Mouse (Mus musculus) ES-Bruce4 (cell line): Measurements from ENCODE around the gene Zbtb24. TPM values are rescaled to one million over a fixed set of nuclear protein-coding genes. Genes with fewer than 3 reads are reported as not detected.
A peak's percentile ranks its signal among the peaks of the same experiment; 100 is the strongest.
"Not testable (repeated sequence)": the region's sequence is repeated elsewhere in the genome, so short reads cannot be mapped to it uniquely, and the experiment has no call there.

Experiments
- H3K27ac ChIP-seq: 2 replicates; pipeline ENCODE4 v1.5.1; 2012; ENCODE audit warnings: low read length, inconsistent platforms; ENCODE audit not compliant: insufficient read depth
- H3K27me3 ChIP-seq: 2 replicates; pipeline ENCODE4 v1.6.1; 2012; ENCODE audit warnings: mild to moderate bottlenecking, low read length, inconsistent platforms; ENCODE audit not compliant: control insufficient read depth, poor library complexity, insufficient read depth, severe bottlenecking
- H3K36me3 ChIP-seq: 2 replicates; pipeline ENCODE4 v1.6.1; 2012; ENCODE audit warnings: inconsistent platforms, mild to moderate bottlenecking, low read length, moderate library complexity; ENCODE audit not compliant: control insufficient read depth, poor library complexity, insufficient read depth, severe bottlenecking
- H3K4me1 ChIP-seq: one replicate; pipeline ENCODE4 v1.8.1; 2011; ENCODE audit warnings: low read length; ENCODE audit not compliant: control insufficient read depth, insufficient read depth
- H3K4me3 ChIP-seq: 2 replicates; pipeline ENCODE4 v1.5.1; 2011; ENCODE audit warnings: low read depth, mild to moderate bottlenecking, low read length
- H3K9ac ChIP-seq: 2 replicates; pipeline ENCODE4 v1.6.1; 2012; ENCODE audit warnings: low read depth, mild to moderate bottlenecking, inconsistent platforms; ENCODE audit not compliant: poor library complexity, severe bottlenecking
- H3K9me3 ChIP-seq: replicated peaks from 2 replicates; pipeline ENCODE4 v1.6.1; 2012; ENCODE audit warnings: mild to moderate bottlenecking, low read length, inconsistent platforms; ENCODE audit not compliant: control insufficient read depth, poor library complexity, insufficient read depth, severe bottlenecking
- CTCF ChIP-seq: IDR thresholded peaks from one replicate; pipeline ENCODE4 v1.8.1; 2011; ENCODE audit warnings: low read depth, low read length
- EP300 ChIP-seq: IDR thresholded peaks from 2 replicates; pipeline ENCODE4 v1.6.1; 2011; ENCODE audit warnings: low read depth, low read length; ENCODE audit not compliant: insufficient read depth
- POLR2A ChIP-seq: IDR thresholded peaks from one replicate; pipeline ENCODE4 v1.8.1; 2011; ENCODE audit warnings: low read length; ENCODE audit not compliant: insufficient read depth
- polyA plus RNA-seq: library from polyadenylated mRNA; stranded (reverse); fragments of >200 nt; gene quantifications from 2 replicates; pipeline ENCODE4 v1.2.4, GENCODE M21; 2011; ENCODE audit warnings: low read depth; ENCODE audit not compliant: missing spikeins, insufficient read depth, insufficient read length

Zbtb24 gene
- polyA plus RNA-seq, result 13.5 and 13.7 TPM in 2 replicates

DNA sequence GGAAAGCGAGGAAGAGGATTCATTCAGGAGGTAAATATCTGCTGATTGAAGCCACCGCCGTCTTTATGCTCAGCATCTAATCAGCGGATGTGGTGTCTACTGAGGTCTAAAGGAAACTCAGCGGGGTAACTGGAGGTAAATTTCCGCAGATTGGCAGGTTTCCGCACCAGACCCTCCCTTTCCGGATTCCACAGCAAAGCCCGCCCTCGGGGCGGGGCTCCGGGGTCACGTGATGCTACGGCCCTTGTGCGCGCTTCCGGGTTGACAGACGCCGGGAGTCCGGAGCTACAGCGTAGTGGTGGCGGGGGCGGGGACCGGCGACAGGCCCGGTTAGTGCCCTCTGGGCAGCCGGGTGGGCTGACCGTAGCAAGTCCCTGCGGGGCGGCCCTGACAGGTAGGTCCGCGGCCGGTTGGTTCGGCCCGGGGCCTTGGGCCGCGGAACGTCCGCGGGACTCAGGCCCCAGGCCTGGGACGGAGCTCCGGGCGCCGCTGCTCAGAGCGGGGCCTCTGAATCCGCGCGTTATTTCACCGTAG, at the start of gene Zbtb24:
Gene Zbtb24 (plus strand): TSS at position 247 of the 534 bp plus-strand sequence.
- H3K4me1 ChIP-seq, result no peaks in the 10 kb centered on the region
- peak within 1 kb of the TSS; percentile 97 for H3K4me3 ChIP-seq
- H3K9me3 ChIP-seq, result no peaks in the 10 kb centered on the region
- peak within 1 kb of the TSS; percentile 91 for H3K9ac ChIP-seq
- H3K27ac ChIP-seq, result peak within 1 kb of the TSS; percentile 95
- H3K36me3 ChIP-seq, result no peaks in the 10 kb centered on the region; the same call in 1 of the 2 replicates
- TF ChIP-seq POLR2A (peak; percentile 76), CTCF (no peak), EP300 (0 out of 2 replicates have a peak, but pooled peaks have one; percentile 43)
- H3K27me3 ChIP-seq, result no peaks in the 10 kb centered on the region

DNA sequence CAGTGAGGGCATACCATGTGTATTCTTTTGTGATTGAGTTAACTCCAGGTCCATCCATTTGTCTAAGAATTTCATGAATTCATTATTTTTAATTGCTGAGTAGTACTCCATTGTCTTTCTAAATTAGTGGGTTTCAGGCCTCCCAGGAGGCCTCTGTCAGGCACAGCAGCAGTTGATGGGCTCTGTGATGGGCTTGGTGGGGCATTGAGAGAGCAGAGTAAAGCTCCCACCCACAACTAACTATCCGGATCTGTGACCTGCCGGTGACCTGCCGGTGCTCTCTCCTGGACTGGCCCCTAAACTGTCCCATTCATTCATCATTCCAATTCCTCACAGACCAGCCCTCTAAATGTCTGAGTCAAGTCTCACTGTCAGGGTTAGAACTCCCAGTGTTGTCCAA, 49.1 kb upstream of the Zbtb24 start:
- no peak for TF ChIP-seq CTCF
- TF ChIP-seq POLR2A, result no peak
- TF ChIP-seq EP300, result peak; percentile 74
- Histone ChIP-seq H3K9ac (no peak overlapping the region), H3K4me3 (no peak overlapping the region), H3K9me3 (peaks cover 13% of the 10 kb centered on the region), H3K36me3 (no peaks in the 10 kb centered on the region), H3K27ac (no peak overlapping the region), H3K4me1 (no peaks in the 10 kb centered on the region), H3K27me3 (no peaks in the 10 kb centered on the region)

DNA sequence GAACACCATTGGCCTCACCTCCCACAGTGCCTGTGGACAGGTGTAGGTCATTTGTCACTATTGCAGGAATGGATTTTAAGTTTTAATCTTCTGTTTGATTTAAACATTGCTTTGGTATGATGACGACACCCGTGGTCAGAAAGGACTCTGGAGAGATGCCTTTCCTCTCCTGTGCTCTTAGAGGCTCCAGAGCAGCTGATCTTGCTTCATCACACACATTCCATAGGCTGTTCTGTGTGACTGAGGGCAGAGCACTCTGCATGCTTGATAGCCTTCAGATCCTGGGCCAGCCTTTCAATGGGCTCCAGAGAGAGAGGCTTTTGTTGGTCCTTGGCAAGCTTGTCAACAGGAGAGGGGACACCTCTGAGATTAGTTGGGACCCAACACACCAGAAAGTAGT, 46.8 kb upstream of the Zbtb24 start:
- Histone ChIP-seq H3K27ac (no peak overlapping the region), H3K27me3 (no peaks in the 10 kb centered on the region), H3K9ac (no peak overlapping the region), H3K36me3 (no peaks in the 10 kb centered on the region), H3K4me1 (no peaks in the 10 kb centered on the region), H3K9me3 (peaks cover 13% of the 10 kb centered on the region), H3K4me3 (no peak overlapping the region)
- TF ChIP-seq POLR2A, result no peak
- TF ChIP-seq EP300, result no peak
- no peak for TF ChIP-seq CTCF

DNA sequence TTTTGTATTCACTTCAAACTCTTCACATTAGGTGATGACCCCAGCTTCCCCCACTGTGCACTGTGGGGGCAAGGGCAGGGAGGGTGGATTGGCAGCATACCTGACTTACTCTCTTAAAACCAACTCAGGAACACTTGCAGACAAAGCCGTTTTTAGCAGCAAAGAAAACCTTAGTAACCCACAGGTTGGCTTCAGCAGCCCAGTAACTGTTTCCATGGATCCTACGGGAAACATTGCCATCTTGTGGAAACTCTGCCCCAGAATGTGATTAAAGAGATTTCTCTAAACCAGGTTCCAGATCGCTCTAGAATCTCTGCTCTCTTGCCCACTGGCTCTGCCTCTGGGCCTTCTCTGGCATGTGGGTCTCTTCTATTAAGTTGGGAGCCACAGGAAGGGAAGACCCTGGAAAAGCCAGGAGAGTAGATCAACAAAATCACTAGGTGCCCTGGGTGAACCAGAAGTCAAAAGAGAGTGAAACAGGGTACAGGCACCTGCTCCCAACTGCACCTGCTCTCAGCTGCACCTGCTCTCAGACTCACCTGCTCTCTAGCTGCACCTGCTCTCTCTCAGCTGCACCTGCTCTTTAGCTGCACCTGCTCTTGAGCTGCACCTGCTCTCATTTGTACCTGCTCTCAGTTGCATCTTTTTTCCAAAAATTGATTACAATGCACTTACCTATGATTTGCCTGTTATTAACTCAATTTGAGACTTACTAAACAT, 46.1 kb upstream of the Zbtb24 start:
- peaks cover 12% of the 10 kb centered on the region for H3K9me3 ChIP-seq
- no peaks in the 10 kb centered on the region for H3K27me3 ChIP-seq
- TF ChIP-seq POLR2A (no peak), CTCF (no peak), EP300 (no peak)
- H3K4me3 ChIP-seq, result no peak overlapping the region
- no peaks in the 10 kb centered on the region for H3K36me3 ChIP-seq
- no peaks in the 10 kb centered on the region for H3K4me1 ChIP-seq
- no peak overlapping the region for H3K27ac ChIP-seq
- no peak overlapping the region for H3K9ac ChIP-seq

DNA sequence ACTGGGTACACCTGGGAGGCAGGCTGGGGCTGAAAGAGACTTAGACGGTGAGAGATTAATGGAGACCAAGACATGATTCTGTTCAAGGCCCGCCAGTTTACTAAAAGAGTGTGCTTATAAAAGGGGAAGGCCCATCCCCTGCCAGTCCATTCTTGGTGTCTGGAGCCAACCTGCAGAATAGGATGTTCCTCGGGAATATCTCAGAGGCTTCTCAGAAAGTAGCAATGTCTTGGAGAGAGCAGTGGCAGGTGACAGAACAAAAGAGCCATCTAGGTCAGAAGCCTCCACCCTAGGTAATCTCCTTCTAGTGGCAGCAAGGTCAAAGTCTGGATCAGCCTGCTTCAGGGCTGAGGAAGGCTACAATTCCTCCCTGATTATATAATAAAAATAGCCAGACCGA, 40.0 kb upstream of the Zbtb24 start:
- not testable (repeated sequence) for H3K4me3 ChIP-seq, H3K36me3 ChIP-seq, H3K27me3 ChIP-seq, H3K4me1 ChIP-seq, H3K9ac ChIP-seq, H3K27ac ChIP-seq
- peaks cover 27% of the 10 kb centered on the region for H3K9me3 ChIP-seq

DNA sequence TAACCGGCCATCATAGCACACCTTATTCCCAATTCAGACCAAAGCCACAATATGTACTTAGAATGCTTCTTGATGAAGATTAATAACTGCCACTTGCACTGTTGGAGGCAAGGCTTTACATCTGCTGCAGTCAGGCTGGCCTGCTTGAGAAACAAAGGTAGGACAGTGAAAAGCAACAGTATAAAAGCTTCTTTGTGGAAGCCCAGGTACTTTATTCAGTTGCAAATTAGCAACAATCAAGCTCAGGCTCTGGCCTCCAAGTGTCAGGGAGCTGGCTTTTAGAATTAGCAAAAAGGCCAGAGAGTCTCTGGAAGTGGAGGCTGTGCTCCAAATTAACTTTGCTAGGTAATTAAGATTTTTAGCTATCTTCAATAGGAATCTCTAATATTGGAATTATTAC, 39.4 kb upstream of the Zbtb24 start:
- not testable (repeated sequence) for H3K27ac ChIP-seq, H3K4me1 ChIP-seq, H3K9ac ChIP-seq, H3K36me3 ChIP-seq, H3K4me3 ChIP-seq, H3K27me3 ChIP-seq
- peaks cover 27% of the 10 kb centered on the region for H3K9me3 ChIP-seq

DNA sequence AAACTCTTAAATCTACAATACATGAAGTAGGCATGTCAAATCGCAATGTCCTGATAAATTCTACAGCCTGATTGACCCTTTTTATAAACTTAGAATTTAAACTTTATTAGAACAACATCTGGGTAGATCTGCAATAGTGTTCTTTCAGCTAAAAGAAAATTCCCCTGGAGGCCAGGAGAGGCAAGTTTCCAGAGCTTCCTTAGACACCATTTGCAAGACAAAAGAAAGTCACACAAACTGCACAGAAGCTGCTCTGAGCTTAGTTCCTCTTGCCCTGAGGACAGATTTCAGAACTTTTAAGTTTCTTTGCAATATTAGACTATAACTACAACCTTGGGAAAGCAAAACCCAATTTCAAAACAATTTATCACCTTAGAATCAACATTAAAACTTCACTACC, 36.7 kb upstream of the Zbtb24 start:
- H3K9ac ChIP-seq, H3K4me3 ChIP-seq, H3K27ac ChIP-seq, H3K4me1 ChIP-seq, H3K27me3 ChIP-seq, H3K36me3 ChIP-seq: not testable (repeated sequence)
- peaks cover 23% of the 10 kb centered on the region for H3K9me3 ChIP-seq
